Mouse (Mus musculus) hindbrain, embryonic 11.5 days (tissue): ENCODE measurements around the gene Slc22a19. TPM values are rescaled to one million over a fixed set of nuclear protein-coding genes. Genes with fewer than 3 reads are reported as not detected.
"Not testable (repeated sequence)": the region's sequence is repeated elsewhere in the genome, so short reads cannot be mapped to it uniquely, and the experiment has no call there.

Source experiments
- ATAC-seq: fragments of 200-750 bp; cut with Nextera tagmentation; 2 replicates; pipeline ENCODE4 v1.8.0; 2017; ENCODE audit warnings: mild to moderate bottlenecking, moderate TSS enrichment, moderate library complexity; ENCODE audit not compliant: low FRiP score
- DNase-seq: peaks from one replicate; pipeline ENCODE4 v3.0.0-alpha.2; 2015; ENCODE audit warnings: low spot score
- H3K27ac ChIP-seq: fragments of 300-500 bp; sonication (generic); 2 replicates; pipeline ENCODE4 v1.5.1; 2014; ENCODE audit warnings: mild to moderate bottlenecking, low read depth, low read length
- H3K27me3 ChIP-seq: fragments of 300-500 bp; sonication (generic); 2 replicates; pipeline ENCODE4 v1.6.1; 2014; ENCODE audit warnings: mild to moderate bottlenecking, low read length, moderate library complexity, mixed read lengths; ENCODE audit not compliant: control insufficient read depth, insufficient read depth
- H3K36me3 ChIP-seq: fragments of 300-500 bp; sonication (generic); 2 replicates; pipeline ENCODE4 v1.6.1; 2014; ENCODE audit warnings: mild to moderate bottlenecking, low read length, moderate library complexity, mixed read lengths; ENCODE audit not compliant: control insufficient read depth, insufficient read depth
- H3K4me1 ChIP-seq: fragments of 300-500 bp; sonication (generic); replicated peaks from 2 replicates; pipeline ENCODE4 v1.6.1; 2014; ENCODE audit warnings: low read length, mixed read lengths; ENCODE audit not compliant: control insufficient read depth, insufficient read depth
- H3K4me2 ChIP-seq: fragments of 300-500 bp; sonication (generic); replicated peaks from 2 replicates; pipeline ENCODE4 v1.6.1; 2014; ENCODE audit warnings: mild to moderate bottlenecking, low read depth, low read length
- H3K4me3 ChIP-seq: fragments of 300-500 bp; sonication (generic); 2 replicates; pipeline ENCODE4 v1.5.1; 2014; ENCODE audit warnings: low read depth, low read length
- H3K9ac ChIP-seq: fragments of 300-500 bp; sonication (generic); 2 replicates; pipeline ENCODE4 v1.6.1; 2014; ENCODE audit warnings: low read depth, low read length
- H3K9me3 ChIP-seq: fragments of 300-500 bp; sonication (generic); 2 replicates; pipeline ENCODE4 v1.6.1; 2016; ENCODE audit warnings: low read length; ENCODE audit not compliant: control insufficient read depth
- WGBS: fragments of 180-500 bp; shearing (Covaris S2); extraction: QIAGEN DNeasy Blood & Tissue Kit; methylation state at CpG from one replicate; pipeline ENCODE4 v1.1.7; 2014; 5-methylcytosine and 5-hydroxymethylcytosine counted together
- polyA plus RNA-seq: library from polyadenylated mRNA; unstranded; fragments of >200 nt; fragmentation: Nextera tagmentation; extraction: Ambion mirVana; gene quantifications from 2 replicates; pipeline ENCODE4 v1.2.1, GENCODE M21; 2014

The Slc22a19 gene
- 0.11 TPM in 1 of 2 replicates, not detected in the other for polyA plus RNA-seq

- DNase-seq (no peak), ATAC-seq (no peak)
- no peak within 1 kb of the TSS for H3K9ac ChIP-seq
- no peak within 1 kb of the TSS for H3K27ac ChIP-seq
- no peaks in the 10 kb centered on the region for H3K9me3 ChIP-seq
- H3K27me3 ChIP-seq: no peaks in the 10 kb centered on the region
- no peaks in the 10 kb centered on the region for H3K4me1 ChIP-seq
- no peak within 1 kb of the TSS for H3K4me2 ChIP-seq
- no peaks in the 10 kb centered on the region for H3K36me3 ChIP-seq
- H3K4me3 ChIP-seq: no peak within 1 kb of the TSS
Measured at GRCm38 (mm10) chr19:7711148-7711547, at the start of gene Slc22a19. Slc22a19 (minus strand) TSS chr19:7711310.

DNA sequence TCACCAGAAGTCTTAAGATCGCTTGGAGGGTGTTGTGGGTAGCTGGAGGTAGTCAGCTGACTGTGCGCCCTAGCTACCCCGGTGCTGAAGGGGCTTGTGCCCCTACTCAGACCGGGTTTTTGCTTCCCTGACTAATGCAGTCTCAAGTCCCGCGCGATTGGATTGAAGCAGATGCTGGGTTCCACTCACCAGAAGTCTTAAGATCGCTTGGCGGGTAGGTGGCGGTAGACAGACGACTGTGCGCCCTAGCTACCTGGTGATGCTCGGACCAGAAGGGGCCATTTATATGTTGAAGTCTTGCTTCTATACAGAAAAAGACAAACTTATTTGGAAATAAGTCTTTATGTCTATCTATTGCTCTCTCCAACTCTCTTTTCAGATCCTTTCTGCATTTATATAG is 42.3 kb upstream of the Slc22a19 start:
- H3K36me3 ChIP-seq, DNase-seq, H3K27ac ChIP-seq, ATAC-seq, H3K9ac ChIP-seq, H3K4me1 ChIP-seq, H3K4me2 ChIP-seq, H3K9me3 ChIP-seq, H3K4me3 ChIP-seq, H3K27me3 ChIP-seq: not testable (repeated sequence)
- WGBS: 69% methylated on average over 13 of the region's 13 CpGs

GRCm38 (mm10) chr19:7729543-7729942 is 18.4 kb upstream of the Slc22a19 start:
- Histone ChIP-seq H3K9ac (no peak overlapping the region), H3K9me3 (no peaks in the 10 kb centered on the region), H3K27me3 (no peaks in the 10 kb centered on the region), H3K27ac (no peak overlapping the region), H3K4me1 (no peaks in the 10 kb centered on the region), H3K36me3 (no peaks in the 10 kb centered on the region), H3K4me3 (no peak overlapping the region), H3K4me2 (no peak overlapping the region)
- ATAC-seq: no peak
- DNase-seq: no peak
- WGBS: 27% methylated on average over 1 of the region's 1 CpGs

DNA sequence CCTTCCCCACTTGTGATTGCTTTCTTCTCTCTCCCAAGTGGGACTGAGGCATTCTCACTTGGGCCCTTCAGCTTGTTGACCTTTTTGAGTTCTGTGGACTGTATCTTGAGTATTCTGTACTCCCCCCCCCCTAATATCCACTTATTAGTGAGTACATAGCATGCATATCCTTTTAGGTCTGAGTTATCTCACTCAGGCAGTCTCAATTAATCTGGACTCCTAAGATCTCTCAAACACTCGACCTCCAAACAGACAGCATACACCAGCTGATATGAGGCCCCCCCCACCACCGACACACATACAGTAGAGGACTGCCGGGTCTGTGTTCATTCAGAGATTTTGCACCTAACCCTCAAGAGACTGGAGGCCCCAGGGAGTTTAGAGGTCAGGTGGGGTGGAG is 18.0 kb downstream of the Slc22a19 start:
- H3K27me3 ChIP-seq, H3K9ac ChIP-seq, H3K36me3 ChIP-seq, H3K27ac ChIP-seq, DNase-seq, H3K9me3 ChIP-seq, ATAC-seq, H3K4me2 ChIP-seq, H3K4me1 ChIP-seq, H3K4me3 ChIP-seq: not testable (repeated sequence)
- 80% methylated on average over 3 of the region's 3 CpGs for WGBS

DNA sequence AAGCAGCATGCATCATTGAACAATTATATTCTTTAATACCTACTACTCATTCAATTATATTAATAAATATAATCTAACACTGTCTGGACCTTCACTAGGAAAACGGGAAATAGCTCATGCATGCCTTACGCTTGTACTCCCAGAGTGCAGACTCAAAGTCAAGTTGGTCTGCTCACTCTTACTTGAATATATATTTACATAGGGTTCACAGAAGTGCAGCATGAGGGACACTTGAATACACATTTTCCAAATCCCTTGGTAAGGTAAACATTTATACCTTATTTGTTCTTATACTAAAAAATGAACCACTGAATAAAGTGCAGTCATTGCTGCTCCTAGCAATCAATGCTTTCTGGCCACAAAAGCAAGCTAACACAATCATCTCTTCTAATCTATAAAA is 19.9 kb downstream of the Slc22a19 start:
- H3K4me2 ChIP-seq: no peak overlapping the region
- no peak overlapping the region for H3K27ac ChIP-seq
- H3K36me3 ChIP-seq: no peaks in the 10 kb centered on the region
- H3K27me3 ChIP-seq: no peaks in the 10 kb centered on the region
- no peak overlapping the region for H3K4me3 ChIP-seq
- no peak for DNase-seq
- no peaks in the 10 kb centered on the region for H3K4me1 ChIP-seq
- ATAC-seq: no peak
- 96% methylated on average over 2 of the region's 2 CpGs for WGBS
- H3K9ac ChIP-seq: no peak overlapping the region
- no peaks in the 10 kb centered on the region for H3K9me3 ChIP-seq

DNA sequence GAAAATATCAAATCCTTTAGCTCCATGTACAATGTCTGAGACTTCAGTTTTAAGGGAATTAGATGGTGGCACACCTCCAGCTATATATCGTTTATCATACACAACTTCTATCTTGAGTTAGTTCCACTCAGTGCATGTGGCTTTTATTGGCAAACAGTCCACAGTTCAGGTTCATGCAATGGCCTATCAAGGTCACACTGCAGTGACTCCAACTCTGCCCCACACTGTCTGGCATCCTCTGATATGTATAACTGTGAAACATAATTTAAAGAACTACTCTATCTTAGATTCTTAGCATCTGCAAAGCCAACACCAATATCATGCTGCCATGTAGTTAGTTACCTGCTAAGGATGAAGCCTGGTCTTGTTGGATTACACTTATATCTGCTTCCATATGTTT is 23.1 kb downstream of the Slc22a19 start:
- Histone ChIP-seq H3K36me3 (no peaks in the 10 kb centered on the region), H3K4me1 (no peaks in the 10 kb centered on the region), H3K27me3 (no peaks in the 10 kb centered on the region), H3K9ac (no peak overlapping the region), H3K4me3 (no peak overlapping the region), H3K27ac (no peak overlapping the region), H3K4me2 (no peak overlapping the region), H3K9me3 (no peaks in the 10 kb centered on the region)
- DNase-seq (no peak), ATAC-seq (no peak)
- WGBS: 85% methylated on average over 1 of the region's 1 CpGs

DNA sequence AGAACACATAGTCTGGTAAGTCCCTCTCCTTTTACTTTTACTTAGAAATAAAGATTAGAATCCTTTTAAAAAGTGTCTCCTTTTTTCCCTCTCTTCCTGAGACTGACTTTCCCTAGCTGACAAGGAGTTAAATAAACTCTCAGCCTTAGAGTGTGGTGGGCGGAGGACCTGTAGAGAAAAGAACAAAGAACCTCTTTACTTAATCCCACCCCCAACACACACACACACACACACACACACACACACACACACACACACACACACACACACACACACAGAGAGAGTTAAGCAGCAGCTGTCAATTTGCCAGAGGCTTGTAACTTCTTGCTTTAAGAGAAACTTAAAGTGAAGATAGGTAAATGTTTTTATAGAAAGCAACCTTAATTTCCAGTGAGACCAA is 39.1 kb downstream of the Slc22a19 start:
- Histone ChIP-seq H3K9me3 (no peaks in the 10 kb centered on the region), H3K4me2 (no peak overlapping the region), H3K9ac (no peak overlapping the region), H3K27me3 (no peaks in the 10 kb centered on the region), H3K4me1 (no peaks in the 10 kb centered on the region), H3K36me3 (no peaks in the 10 kb centered on the region), H3K27ac (no peak overlapping the region), H3K4me3 (no peak overlapping the region)
- WGBS: 50% methylated on average over 1 of the region's 1 CpGs
- ATAC-seq: no peak
- DNase-seq: no peak

- Histone ChIP-seq H3K27me3 (no peaks in the 10 kb centered on the region), H3K4me1 (no peaks in the 10 kb centered on the region), H3K9ac (no peak overlapping the region), H3K9me3 (no peaks in the 10 kb centered on the region), H3K4me3 (no peak overlapping the region), H3K27ac (no peak overlapping the region), H3K4me2 (no peak overlapping the region), H3K36me3 (no peaks in the 10 kb centered on the region)
- DNase-seq (no peak), ATAC-seq (no peak)
- 88% methylated on average over 8 of the region's 8 CpGs for WGBS
Measured at GRCm38 (mm10) chr19:7648913-7649666, 62.0 kb downstream of the Slc22a19 start.

DNA sequence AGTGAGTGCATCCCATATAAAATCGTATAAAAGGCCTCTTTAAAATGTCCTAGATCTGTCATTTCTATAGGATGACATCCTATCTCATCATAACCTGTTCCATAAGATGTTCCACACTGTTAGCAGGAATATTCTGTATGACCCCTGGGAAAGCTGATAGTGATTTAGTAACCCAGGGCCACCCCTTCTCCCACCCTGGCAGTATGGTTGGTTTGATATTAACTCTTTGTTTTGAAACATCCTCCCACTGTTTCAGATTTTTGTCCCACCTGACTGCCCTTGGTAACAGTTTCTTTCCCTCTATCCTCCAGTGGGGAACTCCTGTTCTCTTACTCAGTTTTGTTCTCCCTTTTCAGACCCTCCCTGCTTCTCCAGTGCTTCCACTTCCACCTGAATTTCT is 77.3 kb downstream of the Slc22a19 start:
- DNase-seq: no peak

More for the DNA sequence above, 77.3 kb downstream of the Slc22a19 start:
- Histone ChIP-seq H3K36me3 (no peaks in the 10 kb centered on the region), H3K4me2 (no peak overlapping the region), H3K9me3 (no peaks in the 10 kb centered on the region), H3K27ac (no peak overlapping the region), H3K4me3 (no peak overlapping the region), H3K4me1 (no peaks in the 10 kb centered on the region), H3K9ac (no peak overlapping the region), H3K27me3 (no peaks in the 10 kb centered on the region)
- WGBS: 72% methylated on average over 1 of the region's 1 CpGs
- no peak for ATAC-seq
